Mouse (Mus musculus) urinary bladder, postnatal 25 days (tissue): Measurements from ENCODE around the gene Olfr1126.
"Not testable (repeated sequence)": the region's sequence is repeated elsewhere in the genome, so short reads cannot be mapped to it uniquely, and the experiment has no call there.

ENCODE experiments used
- DNase-seq: peaks from one replicate; pipeline ENCODE4 v3.0.0; 2022; ENCODE audit warnings: low spot score

Gene Olfr1126

DNA sequence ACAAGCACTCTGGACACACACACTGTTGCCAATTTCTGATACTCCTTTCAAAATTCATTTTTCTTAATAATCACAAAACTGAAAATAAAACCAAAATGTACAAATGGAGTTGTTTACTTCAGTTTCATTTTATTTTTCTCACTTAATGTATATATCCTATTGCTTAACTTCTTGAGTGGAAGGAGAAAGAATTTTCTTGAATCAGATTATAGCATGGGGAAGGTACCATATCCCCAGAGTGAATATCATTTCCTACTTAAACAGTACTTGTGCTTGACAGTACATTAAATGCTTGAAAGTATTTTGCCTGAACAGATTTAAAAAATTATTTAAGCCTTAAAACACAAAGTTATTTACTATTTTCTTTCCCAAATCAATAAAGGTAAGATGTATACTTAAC, at the start of gene Olfr1126:
TSS of gene Olfr1126 (plus strand) at position 301 of the 400 bp plus-strand sequence.
- no peak for DNase-seq

DNA sequence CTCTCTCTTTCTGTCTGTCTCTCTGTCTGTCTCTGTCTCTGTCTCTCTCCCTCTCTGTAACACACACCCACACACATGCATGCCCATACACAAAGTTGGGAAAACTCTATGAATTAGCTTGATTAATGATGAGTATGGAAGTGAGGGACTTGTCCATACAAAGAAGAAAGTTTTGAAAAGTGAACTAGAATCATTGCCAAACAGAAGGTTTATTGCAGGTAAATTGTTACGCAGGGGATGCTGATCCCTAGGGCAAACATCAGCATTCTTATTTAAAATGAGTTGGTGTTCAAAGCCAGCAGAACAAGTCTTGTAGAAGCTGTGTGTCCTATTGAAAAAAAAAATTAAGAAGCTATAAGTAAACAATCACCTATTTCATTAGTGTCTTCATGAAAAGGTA, 37.4 kb upstream of the Olfr1126 start, which contains the start of gene Olfr1123:
TSS of gene Olfr1123 (plus strand) at position 301 of the 400 bp plus-strand sequence.
- DNase-seq = no peak

DNA sequence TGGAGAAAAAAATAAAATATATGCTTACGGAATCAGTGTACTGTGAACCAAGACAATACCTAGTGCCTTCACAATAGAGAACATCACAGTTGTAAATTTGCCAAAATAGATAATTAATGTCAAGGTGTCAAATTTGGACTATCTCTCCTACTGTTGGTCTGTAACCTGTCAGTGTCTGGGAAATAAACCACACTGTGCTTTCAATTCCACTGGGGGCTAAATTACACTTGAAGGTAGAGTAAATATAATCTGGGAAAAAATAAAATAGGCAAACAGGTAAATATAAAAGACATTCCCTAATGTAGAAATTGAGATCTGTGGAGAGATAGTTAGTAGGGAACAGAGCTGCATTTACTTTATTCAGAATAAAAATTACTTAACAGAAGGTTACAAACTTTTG, 23.8 kb upstream of the Olfr1126 start, which contains the start of gene Olfr1124:
TSS of gene Olfr1124 (plus strand) at position 301 of the 400 bp plus-strand sequence.
- no peak for DNase-seq

DNA sequence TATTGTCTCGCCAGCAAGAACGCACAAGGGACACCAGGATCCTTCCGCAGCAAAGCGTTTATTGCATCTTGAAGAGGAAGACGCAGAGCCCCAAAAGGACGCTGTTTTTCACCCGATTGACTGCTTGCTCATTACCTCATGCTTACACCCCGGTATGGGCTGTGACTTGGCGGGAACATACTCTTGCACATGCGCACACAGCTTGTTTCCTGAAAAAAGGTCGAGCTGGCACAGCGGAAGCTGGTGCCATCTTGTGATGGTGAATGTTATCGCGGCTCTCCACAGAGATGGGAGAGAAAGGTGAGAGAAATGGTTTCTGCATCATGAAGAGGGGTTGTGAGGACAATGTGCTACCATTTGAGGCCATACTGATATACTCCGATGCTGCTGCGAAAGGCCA, 16.0 kb upstream of the Olfr1126 start:
- DNase-seq = no peak

DNA sequence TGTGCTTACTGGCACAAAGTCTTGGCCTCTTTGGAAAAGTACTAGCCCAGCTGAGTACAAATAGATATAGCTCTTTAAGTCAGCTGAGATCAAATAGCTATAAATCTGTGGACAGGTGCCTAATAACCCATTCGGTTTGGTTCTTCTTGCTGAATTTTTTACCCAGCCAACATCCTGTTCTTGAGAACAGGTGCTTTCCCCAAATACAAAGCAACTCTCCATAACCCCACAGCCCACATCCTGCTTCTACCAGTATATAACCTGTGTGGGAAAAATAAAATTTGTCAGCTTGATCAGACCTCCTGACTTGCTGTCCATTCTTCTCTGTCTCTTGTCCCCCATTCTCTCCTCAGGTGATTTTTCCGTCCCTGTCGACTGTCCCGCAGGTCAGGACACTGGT, 8.0 kb downstream of the Olfr1126 start:
- no peak for DNase-seq

DNA sequence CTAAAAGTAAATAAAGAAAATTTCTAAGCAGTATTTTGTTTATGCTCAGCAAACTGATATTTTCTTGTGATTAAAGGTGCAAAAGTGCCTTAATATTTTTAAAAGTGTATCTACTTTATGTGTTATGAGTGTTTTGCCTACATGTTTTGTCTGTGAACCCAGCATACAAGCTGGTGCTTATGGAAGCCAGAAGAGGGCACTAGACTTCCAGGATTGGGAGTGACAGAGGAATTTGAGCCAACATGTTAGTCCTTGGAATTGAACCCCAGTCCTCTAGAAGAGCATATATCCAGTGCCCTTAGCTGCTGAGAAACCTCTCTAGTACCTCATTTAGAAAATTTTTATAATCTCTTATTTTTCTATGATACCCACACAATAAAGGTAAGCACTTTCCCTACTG, 26.4 kb downstream of the Olfr1126 start:
- DNase-seq = no peak

DNA sequence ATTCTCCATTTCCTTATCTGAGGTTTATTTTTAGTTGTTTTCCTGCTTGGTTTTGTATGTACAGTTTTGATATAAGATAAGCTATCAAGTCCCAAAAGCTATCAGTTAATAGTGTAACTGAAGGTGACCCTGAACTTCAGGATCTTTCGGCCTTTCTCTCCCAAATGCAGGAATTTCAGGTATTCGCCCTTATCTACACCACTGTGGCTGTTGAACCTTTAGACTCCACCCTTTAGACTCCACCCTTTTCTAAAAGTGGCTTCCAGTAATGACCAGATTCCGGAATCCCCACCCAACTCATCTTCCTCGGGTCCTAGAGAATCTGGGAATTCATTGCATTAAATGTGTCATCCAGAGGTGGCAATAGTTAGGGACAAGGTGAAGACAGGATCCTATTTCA, 27.4 kb downstream of the Olfr1126 start:
- DNase-seq = no peak

DNA sequence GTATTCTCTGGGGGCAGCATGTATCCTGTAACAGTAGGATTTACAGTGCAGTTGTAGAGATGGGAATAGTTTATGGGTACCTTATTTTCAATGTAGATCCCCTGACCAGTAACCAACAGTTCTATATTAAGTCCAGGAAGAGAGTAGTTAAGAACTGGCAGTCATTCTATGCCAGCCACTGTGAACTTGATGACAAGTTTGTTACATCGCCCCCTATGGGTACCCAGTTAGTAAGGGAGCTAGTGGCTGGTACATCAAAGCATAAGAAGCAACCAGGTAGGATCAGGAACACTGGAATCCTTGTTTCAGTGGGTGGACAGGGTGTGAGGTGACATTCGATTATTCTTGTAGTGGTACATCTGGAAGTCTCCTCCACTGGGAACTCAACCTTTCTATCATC, 28.5 kb downstream of the Olfr1126 start:
- no peak for DNase-seq

DNA sequence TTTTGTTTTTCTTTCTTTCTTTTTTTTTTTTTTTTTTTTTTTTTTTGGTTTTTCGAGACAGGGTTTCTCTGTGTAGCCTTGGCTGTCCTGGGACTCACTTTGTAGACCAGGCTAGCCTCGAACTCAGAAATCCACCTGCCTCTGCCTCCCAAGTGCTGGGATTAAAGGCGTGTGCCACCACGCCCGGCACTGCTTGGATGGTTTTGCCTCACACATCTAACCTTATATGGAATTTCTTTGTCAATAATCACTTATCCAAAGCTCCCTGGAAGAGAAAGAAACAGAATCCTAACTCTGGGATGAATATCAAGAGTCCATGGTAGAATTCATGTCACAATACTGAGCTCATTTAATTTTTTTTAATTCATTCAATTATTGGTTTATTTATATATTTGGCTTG, 43.2 kb downstream of the Olfr1126 start, which contains the start of gene Pramel7:
TSS of gene Pramel7 (minus strand) at position 101 of the 400 bp plus-strand sequence.
- DNase-seq = not testable (repeated sequence)

DNA sequence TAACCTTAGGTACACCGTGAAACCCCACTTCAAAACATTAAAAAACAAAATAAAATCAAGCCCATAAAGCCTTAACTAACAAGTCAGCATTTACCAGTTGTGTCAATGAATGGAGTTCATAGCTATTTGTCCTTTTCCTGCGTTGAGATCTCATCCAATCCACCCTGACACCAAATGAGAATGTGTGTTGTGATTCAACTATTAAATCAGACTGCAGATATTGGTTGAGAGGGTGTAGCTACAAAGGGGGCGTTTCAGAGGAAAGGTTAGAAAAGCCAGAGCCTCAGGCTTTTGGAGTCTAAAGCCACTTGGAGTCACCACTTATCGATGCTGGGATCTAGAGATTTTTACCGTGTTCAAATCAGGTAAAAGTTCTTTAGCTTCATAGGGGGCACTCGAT, 52.5 kb downstream of the Olfr1126 start, which contains the start of gene Pramel6:
TSS of gene Pramel6 (plus strand) at position 301 of the 400 bp plus-strand sequence.
- no peak for DNase-seq
